Mouse (Mus musculus) layer of hippocampus, postnatal 14 days (tissue): ENCODE measurements at regions not wholly inside any gene's neighbourhood (a gene's known extent, or its start where the extent isn't known, plus 50 kb on each side); places are given as distances from the start of the nearest gene placed in this dataset.

Source experiments
- DNase-seq, 2 experiments: peaks; one replicate each; pipeline ENCODE4 v3.0.0; 2021 to 2022; ENCODE audit warnings: low spot score in 2 of 2, mixed read lengths in 1 of 2

DNA sequence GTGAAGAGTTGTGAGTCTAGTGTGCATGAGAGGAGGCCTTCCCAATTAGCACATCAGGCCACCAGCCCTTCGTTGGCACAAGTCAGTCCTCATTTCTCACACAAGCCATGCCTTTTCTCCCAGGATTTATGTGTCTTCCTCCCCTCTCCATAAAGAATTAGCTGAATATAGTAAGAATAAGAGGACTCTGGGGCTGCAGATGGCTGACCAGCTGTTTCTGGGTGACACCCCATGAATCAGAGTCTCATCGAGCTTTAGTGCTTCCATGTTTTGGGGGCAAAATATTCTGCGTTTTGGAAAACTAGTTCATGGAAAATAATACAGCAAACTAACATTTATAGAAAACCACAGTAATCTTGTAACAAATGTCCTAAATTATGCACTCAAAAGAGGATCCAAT, 393.2 kb upstream of the Mef2c start:
- peak in 1 of 2 experiments; percentile 15 for DNase-seq

DNA sequence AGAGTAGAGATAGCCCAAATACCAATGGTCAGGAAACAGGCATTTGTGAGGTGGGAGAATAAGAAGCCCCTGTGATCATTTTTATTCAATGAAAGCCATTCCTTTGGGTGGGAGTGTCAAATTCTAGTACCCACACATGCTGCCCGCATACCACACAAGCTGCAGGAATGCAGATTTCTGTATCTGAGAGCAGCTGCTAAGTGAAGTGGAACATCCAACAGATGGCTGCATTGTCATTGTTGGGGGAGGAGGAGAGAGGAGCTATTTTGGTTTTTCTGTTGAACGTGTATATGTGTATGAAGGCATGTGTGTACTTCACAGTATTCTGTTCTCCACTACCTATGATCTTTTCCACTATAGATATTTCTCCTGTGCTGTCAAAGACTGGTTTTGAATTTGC, 392.3 kb upstream of the Mef2c start:
- DNase-seq, result peak; percentile 20 to 54

DNA sequence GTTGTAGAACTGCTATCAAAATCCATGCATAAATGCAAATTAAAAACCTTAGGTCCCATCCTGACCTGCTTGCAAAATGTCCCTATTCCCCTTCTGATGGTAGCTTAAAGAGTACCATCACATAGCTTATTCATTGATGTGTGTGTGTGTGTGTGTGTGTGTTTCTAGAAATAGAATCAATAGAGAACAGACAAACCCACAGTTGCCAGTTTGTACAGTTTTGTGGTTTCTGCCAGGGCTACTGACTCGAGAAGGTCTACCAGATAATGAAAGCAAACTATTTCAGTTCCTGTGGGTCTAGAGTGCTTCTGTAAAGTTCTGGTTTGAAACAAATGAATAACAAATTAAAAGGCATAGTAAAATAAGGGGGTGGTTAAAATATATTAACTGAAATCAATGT, 391.5 kb upstream of the Mef2c start:
- DNase-seq, result peak in 1 of 2 experiments; percentile 13

DNA sequence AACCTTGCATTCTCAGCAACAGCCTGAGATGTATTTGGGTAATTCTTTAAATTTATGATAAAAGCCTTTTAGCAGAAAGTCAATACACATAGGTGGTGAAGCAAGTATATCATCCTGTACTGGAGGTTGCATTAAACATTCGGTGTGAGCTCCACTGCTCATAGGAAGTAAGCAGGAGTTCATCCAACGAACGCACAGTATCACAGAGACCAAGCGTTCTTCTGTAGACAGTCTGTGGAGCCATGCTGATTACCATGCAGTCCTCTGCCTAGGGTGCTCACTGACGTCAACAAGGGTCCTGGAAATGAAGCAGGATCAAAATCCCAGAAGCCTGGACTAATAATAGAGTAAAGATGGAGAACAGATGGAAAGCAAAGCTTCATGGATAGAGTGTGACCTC, 391.1 kb upstream of the Mef2c start:
- DNase-seq, result no peak

DNA sequence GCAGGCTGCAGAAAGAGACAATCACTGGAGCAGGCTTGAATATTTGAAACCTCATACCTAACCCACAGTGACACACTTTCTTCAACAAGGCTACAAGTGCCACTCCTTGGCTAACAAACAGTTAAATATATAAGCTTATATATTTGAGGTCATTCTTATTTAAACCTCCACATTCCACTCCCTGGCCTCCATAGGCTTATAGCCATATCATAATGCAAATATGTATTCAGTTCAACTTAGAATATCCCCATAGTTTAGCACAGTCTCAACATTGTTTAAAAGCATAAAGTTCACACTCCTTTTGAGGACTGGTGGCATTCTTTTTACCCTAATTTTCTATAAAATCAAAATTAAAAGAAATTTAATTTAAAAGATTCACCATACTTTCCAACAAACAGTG, 390.0 kb upstream of the Mef2c start:
- no peak for DNase-seq

DNA sequence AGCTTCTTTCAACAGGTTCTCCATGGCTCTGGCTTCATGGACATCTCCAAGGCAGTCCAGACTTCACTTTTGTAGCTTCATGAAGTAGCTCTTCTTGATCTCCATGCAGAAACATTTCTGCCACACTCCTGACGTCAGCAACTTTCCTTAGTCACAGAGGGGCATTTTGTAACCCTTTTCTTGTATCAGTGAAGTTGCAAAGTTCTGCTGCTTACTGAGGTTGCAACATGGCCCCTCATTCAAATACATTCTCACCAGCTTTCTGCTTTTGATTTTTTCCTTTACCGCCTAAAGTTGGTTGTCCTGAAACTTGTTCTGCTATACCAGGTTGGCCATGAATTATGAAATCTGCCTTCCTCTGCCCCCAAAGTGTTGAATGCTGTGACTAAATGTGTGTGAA, 389.4 kb upstream of the Mef2c start:
- DNase-seq, result no peak

DNA sequence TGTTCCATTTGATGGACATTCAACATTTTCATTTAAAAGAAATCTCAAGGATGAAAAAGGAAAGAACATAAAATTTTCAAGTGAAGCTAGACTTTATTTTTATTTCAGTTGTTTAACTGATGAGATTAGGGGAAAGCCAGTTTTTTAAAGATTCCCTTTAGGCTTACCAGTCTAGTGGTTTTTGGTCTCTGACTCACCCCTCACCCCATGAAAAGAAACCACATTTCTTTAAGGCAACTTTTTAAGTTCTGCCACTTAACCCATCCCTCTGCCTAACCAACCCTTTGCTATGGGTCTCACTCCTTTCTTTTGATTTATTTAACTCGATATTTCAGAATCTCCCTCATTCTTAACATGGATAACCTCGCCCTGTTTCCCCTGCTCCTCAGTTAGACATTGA, 388.1 kb upstream of the Mef2c start:
- no peak for DNase-seq

DNA sequence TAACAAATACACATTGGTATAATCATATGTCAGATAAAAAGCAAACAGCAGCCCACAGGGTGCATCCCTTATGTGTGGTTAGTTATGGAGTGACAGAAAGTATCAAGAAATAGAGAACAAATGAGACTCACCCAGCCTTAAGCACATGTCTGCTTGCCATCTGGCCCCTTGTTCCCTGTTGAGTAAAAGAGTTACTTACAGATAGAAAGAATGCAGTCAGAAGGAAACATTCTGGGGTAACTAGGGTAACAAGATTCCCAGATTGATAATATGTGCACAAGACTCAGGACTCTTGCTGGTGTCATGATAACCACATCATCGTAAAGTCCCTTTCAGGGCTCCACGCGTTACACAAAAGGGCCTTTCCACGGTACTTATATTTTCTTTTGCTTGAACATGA, 383.5 kb upstream of the Mef2c start:
- DNase-seq, result no peak

DNA sequence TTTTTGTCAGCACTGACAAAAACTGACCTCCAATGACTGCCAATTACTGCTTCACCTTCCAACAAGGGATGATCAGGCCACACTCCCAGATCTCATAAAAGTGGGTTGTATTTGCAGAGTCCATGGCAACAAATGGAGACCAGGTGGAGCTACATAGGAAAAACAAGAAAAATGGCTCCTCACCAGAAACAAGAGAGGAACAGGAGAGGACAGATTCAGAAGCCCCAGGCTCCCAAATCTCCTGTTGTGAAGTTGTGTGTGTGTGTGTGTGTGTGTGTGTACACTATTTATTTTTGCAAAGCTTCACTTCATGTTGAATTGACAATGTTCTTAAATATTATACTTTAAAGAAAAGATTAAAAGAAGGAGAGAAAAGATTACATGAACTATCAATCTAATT, 380.2 kb upstream of the Mef2c start:
- no peak for DNase-seq

DNA sequence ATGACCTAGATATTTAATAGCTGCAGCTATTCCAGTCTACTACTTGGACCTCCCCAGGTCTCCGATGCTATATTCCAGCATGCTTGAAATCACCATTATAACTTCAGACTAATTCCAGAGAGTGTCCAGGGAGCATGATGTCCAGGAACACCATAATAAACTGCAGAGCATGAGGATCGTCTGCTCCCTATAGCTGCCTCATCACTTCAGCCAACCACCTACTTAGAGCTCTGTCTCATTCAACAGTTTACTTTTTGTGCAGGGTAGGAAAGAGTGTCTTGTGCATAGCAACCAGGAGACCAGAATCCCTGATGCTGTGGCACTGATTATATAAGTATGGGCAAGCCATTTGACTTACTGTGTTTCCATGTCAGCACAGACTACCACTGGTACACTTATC, 379.2 kb upstream of the Mef2c start:
- DNase-seq, result no peak

DNA sequence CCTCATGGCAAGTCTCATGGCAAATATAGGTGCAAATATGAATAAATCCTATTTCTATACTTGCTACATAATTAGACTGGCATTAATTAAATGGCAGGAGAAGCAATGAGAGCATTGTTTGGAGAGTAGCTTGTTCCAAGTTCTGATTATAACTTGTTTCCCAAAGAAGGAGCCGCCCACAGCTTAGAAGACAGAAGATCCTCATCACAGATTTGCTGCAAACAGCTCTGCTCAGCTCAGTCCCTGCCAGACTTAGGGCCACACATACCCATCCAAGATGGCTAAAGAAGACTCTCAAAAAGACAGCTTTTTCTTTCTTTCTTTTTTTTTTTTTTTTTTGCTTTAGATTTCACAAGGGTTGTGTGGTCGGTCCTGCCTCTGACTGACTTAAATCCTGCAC, 377.4 kb upstream of the Mef2c start:
- DNase-seq, result no peak

DNA sequence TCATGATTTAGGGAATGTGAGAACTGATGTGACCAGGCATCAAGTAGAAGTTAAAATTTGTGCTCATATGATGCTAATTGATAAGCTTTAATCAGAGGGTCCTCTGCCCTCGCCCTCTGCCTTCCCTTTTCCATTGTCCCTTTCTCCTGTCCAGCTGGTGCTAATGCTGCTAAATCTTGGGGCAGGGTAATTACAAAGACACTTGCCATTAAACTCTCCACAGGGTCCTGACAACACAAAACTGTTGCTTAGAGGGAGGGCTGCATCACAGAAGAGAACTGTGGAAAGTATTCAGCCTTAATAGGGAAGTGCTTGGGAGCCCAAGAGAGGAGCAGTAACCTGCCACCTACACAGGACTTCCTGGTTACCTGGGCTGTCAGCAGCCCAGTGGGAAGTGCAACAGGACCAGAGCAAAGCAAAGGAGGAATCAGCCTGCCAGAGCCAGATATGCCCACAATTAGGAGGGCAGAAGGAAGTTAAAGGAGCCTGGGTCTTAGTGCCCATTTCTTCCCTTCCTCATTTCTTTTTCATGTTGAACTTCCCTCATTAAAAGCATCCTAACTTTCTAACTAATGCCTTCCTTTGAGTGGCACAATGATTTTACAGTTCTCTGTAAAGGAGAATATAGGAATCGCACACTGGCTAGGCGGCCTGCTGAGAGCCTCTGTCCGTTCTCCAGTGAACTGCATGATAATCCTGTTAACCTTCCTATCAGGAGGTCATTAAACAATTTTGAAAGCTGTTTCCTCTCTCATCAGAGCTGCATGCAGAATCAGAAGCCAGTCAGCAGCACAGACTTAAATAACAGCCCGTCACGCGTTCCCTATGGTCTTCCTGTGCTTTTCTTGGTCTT, 372.5 kb upstream of the Mef2c start:
- no peak for DNase-seq

DNA sequence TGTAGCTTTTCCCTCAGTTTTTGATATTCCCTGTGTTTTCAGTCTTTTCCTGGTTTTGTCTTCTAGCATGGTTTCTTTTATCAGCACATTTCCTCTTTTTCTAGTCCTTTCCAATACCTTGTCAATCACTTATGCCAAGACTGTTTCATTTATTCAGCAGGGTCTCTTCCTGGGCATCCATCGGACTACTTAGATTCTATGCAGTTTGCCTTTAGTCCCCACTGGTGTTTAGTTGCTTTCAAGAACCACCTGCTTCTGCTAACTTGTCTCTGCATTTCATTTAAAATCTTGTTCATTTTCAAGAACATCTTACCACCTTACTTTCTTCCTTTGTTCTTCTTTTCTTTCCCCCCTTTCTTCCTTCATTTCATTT, 371.9 kb upstream of the Mef2c start:
- no peak for DNase-seq

DNA sequence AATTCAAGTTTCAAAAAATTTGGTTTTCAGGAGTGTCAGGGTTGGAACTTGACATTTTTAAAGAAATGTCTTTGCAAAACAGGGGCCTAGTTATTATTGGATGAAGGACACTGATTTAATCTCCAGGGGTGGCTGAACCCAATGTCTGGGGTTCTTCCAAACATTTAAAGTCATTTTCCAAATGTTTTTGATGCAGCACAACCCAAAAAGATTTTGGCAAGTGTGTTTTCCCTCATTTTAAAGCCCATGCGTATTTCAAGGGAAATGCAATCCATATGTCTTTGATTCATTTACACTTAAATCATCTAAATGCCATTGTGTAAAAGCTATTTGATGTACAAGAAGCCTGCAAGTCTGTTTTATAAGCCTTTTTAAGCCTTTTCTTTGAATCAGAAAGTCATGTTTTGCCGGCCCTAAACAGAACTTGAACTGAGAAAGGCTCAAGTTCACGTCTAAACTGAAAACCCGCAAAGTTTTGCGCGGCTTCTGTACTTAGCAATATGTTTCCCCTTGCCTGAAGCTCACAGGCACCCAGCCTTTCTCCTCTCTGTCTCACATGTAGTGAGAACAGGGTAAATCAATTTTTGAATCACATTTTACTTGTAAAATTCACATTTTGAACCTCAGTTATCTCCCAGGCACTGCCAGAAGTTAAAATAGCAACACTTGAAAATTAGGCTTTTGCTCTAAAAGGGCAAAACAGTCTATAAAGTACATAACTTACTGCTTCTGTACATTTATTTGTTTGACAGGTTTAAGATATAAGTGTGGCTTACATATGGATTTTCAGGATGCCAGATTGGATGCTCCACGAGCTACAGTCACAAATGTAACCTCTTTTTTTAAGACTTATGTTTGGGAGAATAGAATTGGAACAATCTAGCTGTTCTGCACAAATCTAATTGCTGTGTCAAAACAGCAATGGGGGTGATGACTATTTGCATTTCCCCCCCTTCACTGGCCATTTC, 370.9 kb upstream of the Mef2c start:
- no peak for DNase-seq

DNA sequence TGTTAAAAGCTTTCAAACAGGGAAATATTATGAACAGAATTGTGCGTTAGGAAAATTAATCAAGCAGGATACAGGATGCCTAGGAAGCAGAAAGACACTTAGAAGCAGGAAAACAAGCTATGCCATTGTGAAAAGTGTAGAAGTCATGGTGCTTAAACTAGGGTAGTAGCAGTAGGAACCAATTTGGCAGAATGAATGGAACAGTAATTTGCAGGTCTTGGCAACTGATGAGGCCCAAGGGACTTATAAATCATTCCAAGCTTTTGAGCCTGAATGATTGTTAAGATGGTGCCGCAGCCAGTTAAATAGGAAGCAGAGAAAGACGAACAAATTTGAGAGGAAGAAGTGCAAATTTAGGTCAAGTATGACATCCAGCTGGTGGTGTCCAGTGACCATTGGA, 360.5 kb upstream of the Mef2c start:
- no peak for DNase-seq

DNA sequence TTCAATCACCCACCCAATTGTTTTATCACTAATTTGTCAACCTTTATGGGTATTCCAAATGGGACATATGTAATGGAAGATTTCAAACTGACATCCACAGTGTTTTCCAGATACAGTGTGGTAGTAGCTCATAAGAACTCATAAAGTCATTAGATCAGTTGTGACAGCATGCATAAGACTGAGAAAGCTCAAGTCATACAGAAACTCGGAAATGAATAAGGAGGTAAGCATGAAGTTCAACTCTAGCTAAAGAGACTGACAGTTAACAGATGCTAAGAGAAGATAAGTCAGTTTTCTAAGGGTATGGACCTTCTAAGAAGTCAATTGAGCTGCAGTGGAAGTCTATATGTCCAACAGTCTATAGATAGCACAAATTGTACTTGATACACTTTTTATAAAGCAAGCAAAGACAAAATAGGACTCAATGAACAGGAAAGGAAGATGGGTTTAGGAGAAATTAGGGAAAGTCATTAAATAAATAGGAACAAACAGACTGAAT, 349.2 kb upstream of the Mef2c start:
- DNase-seq, result no peak

DNA sequence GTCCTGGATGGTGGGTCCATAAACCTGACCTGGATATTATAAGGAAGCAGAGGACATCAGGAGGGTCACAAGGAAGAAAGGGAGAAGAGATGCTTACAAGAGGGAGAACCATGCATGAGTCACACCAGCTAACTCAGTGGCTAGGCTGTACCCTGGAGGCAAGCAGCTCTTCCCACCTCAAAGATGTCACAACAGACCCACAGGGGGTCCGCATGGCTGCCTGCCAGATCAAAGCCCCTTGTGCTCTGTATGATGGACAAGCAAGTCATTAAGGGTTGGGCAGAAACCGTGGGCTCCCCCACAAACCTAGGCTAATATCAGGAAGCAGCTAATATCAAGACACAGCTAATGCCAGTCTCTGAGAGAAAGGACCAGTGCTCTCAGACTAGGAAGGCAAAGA, 343.9 kb upstream of the Mef2c start:
- DNase-seq, result no peak

DNA sequence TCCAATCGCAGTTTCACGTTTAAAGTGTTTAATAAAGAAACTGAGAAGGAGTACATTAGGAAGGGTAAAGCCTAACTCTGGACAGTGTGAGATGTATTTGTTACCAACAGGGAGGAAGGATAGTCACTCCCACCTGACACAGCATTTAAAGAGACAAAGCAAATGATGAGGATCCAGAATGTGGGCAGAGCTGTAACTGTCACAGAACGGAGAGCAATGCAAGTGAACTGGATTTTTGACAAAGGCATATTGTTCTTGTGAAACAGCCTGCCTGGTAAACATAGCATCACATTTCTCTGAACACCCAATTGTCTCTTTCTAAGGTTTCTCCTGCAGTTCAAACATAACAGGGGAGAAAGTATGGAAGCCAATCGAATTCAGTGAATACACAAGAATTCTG, 341.1 kb upstream of the Mef2c start:
- DNase-seq, result peak in 1 of 2 experiments; percentile 1

DNA sequence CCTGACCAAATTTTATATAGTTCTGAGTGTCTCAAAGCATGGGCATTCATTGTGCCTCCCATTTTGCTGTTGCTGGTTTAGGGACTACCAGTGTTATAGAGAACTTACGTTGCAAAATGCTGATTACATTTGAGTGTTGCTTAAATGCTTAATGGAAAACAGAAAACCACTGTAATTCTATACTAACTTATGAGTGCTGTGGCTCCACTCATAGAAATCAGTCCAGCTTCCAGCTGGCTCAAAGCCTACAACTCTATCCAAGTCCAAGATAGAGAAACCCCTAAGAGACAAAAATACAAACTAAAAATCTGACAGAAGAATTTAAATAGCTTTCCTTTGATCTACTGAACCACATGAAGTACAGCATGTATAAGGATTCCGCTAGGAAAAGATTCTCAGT, 328.7 kb upstream of the Mef2c start:
- DNase-seq, result no peak

DNA sequence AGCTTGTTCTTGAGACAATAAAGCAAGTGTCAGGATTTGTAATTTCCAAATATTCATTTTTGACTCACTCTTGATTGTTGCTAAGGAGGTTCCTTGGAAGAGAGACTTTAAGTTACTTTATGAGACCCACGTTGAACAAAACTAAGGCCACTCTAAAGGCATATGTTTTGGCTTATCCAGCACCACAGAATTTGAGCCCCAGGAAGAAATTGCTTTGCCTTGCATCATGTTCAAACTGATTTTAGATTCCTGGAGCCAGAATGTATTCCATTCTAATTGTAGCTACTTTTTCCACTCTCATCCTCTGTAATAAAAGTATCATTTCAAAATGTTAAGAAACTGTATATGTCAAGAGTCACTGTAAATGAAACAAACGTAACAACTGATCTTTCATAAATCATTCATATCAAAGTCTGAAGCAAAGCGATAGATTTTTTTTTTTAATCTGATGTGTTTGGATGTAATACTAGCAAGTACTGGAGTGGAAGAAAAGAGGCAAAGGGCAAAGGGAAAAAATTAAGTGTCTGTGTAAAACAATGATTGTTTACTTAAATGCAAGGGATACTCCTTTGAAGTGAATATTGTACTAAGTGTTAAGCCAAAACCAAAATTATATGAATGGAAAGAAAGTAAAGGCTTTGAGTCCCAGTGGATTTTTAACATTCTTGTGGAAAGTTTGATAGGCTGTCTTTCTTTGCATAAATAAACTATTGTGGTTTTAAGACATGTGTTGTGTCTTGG, 301.7 kb upstream of the Mef2c start:
- DNase-seq, result no peak

DNA sequence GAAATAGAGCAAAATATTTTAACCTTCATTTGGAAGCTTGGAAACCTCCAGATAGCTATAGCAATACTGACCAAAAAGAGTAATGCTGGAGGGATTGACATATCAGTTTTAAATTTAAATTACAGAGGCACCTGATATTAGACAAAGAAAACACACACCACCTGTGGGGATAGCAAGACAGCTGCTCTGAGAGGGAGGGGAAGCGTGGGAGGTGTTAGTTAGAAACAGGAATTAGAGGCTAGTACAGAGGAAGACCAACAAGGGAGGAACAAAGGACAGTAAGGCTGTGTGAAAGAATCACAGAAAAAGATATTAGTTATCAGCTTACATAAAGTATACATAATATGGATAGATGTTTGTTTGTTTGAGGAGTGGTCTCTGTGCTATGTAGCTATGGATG, 297.2 kb upstream of the Mef2c start:
- DNase-seq, result no peak

DNA sequence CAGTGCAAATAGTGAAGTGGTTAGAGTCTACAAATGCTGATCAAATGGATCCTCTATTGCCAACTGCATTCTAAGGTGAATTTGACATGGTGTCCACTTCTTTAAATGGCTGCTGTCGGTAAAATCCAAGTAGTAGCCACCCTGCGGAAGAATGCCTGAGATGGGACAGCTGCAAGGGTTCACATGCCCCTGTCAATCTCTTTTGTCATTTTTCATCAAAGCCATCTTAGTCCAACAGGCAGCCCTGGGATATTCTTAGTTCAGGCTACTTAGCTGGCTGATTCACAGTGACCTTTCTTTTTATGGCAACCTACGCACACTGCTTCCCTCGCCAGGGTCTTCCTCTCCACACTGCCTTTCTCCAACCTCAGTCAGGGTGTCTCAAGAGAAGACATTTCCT, 296.3 kb upstream of the Mef2c start:
- no peak for DNase-seq
